Mouse (Mus musculus): ENCODE measurements around the gene Skil. TPM values are rescaled to one million over a fixed set of nuclear protein-coding genes. Genes with fewer than 3 reads are reported as not detected.

Gene Skil
- total and polyA plus RNA-seq, 2 experiments from 2014 or later: 22.7 to 51.3 TPM

DNA sequence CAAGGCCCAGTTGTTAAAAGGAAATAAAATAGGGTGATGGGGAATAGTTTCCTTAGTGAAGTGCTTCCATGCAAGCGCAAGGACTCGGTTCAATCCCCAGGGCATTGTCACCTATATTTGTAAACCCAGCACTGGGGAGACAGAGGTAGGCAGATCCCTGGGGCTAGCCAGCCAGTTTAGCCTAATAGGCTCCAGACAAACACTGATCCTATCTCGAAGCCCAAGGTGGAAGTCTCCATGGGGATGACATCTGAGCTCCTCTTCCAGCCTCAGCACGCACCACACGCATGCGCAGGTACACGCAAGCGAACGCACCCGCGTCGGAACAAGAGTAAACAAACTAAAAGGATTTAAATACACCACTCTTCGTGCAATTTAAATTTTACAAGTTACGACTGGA is 23.1 kb upstream of the Skil start:
- ATAC-seq: no peak
- Histone ChIP-seq H3K4me2 (ENCODE audit: low read depth) (no peak overlapping the region), H3K4me1 (ENCODE audit: insufficient read depth) (no peaks in the 10 kb centered on the region), H3K27ac (ENCODE audit: low read depth, low read length) (no peak overlapping the region), H3K9ac (no peak overlapping the region), H3K36me3 (ENCODE audit: insufficient read depth) (no peaks in the 10 kb centered on the region), H3K9me3 (ENCODE audit: low read length) (no peaks in the 10 kb centered on the region), H3K4me3 (ENCODE audit: low read depth, low read length) (no peak overlapping the region), H3K27me3 (ENCODE audit: insufficient read depth, low read length) (no peaks in the 10 kb centered on the region)
- no peak for TF ChIP-seq CTCF (IDR thresholded peaks at IDR 0.05; ENCODE audit: low read depth)
- DNase-seq: no peak
- 94% methylated on average over 14 of the region's 14 CpGs for WGBS

GRCm38 (mm10) chr3:31075808-31076207 is 19.1 kb upstream of the Skil start:
- Histone ChIP-seq H3K9me3 (ENCODE audit: low read length) (no peaks in the 10 kb centered on the region), H3K27me3 (ENCODE audit: insufficient read depth, low read length) (no peaks in the 10 kb centered on the region), H3K36me3 (ENCODE audit: insufficient read depth) (no peaks in the 10 kb centered on the region), H3K4me2 (ENCODE audit: low read depth) (no peak overlapping the region), H3K4me3 (ENCODE audit: low read depth, low read length) (no peak overlapping the region), H3K4me1 (ENCODE audit: insufficient read depth) (no peaks in the 10 kb centered on the region), H3K27ac (ENCODE audit: low read depth, low read length) (no peak overlapping the region), H3K9ac (no peak overlapping the region)
- DNase-seq (no peak), ATAC-seq (no peak)
- WGBS: 78% methylated on average over 11 of the region's 11 CpGs
- TF ChIP-seq CTCF (IDR thresholded peaks at IDR 0.05; ENCODE audit: low read depth): no peak

DNA sequence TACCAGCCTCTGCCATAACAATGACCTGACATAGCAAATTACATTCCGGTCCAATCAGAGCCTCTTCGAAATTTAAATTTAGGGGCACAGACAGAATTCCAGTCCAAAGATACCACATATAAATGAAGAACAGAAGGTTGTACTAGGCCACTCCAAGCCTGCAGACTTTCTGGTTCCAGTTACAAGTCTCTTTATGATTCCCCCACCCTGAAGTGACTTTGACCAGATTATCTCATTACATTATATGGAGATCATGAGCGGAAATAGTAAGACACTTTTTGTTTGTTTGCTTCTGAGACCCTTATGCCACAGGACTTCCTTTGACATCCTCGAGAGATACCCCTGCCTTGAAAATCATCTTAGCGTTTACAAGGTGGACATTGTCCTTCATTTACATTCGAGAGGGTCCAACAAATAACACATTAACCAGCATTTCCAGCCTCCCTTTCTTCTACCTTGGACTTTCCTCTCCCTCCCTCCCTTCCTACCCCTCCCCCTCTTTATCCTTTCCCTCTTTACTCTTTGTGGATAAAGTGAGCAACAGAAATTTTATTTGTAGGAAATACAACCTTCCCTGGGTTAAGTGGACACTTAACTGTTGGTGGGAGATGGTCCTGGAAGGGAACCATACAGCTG is 17.7 kb upstream of the Skil start:
- Histone ChIP-seq H3K4me1 (ENCODE audit: insufficient read depth) (no peaks in the 10 kb centered on the region), H3K4me3 (ENCODE audit: low read depth, low read length) (no peak overlapping the region), H3K9me3 (ENCODE audit: low read length) (no peaks in the 10 kb centered on the region), H3K9ac (no peak overlapping the region), H3K27ac (ENCODE audit: low read depth, low read length) (no peak overlapping the region), H3K36me3 (ENCODE audit: insufficient read depth) (no peaks in the 10 kb centered on the region), H3K4me2 (ENCODE audit: low read depth) (no peak overlapping the region), H3K27me3 (ENCODE audit: insufficient read depth, low read length) (no peaks in the 10 kb centered on the region)
- ATAC-seq (no peak), DNase-seq (no peak)
- WGBS: 87% methylated on average over 6 of the region's 6 CpGs
- no peak for TF ChIP-seq CTCF (IDR thresholded peaks at IDR 0.05; ENCODE audit: low read depth)

GRCm38 (mm10) chr3:31079450-31079849 is 15.4 kb upstream of the Skil start:
- no peak for ATAC-seq
- H3K9me3 ChIP-seq (ENCODE audit: low read length): no peaks in the 10 kb centered on the region
- no peak overlapping the region for H3K4me3 ChIP-seq (ENCODE audit: low read depth, low read length)
- WGBS: 70% methylated on average over 10 of the region's 10 CpGs
- TF ChIP-seq CTCF (IDR thresholded peaks at IDR 0.05; ENCODE audit: low read depth): no peak
- H3K27me3 ChIP-seq (ENCODE audit: insufficient read depth, low read length): no peaks in the 10 kb centered on the region
- no peak overlapping the region for H3K4me2 ChIP-seq (ENCODE audit: low read depth)
- no peak for DNase-seq
- H3K9ac ChIP-seq: no peak overlapping the region
- H3K27ac ChIP-seq (ENCODE audit: low read depth, low read length): no peak overlapping the region
- no peaks in the 10 kb centered on the region for H3K36me3 ChIP-seq (ENCODE audit: insufficient read depth)
- peaks cover 7% of the 10 kb centered on the region; the same call in 1 of the 2 replicates for H3K4me1 ChIP-seq (ENCODE audit: insufficient read depth)

DNA sequence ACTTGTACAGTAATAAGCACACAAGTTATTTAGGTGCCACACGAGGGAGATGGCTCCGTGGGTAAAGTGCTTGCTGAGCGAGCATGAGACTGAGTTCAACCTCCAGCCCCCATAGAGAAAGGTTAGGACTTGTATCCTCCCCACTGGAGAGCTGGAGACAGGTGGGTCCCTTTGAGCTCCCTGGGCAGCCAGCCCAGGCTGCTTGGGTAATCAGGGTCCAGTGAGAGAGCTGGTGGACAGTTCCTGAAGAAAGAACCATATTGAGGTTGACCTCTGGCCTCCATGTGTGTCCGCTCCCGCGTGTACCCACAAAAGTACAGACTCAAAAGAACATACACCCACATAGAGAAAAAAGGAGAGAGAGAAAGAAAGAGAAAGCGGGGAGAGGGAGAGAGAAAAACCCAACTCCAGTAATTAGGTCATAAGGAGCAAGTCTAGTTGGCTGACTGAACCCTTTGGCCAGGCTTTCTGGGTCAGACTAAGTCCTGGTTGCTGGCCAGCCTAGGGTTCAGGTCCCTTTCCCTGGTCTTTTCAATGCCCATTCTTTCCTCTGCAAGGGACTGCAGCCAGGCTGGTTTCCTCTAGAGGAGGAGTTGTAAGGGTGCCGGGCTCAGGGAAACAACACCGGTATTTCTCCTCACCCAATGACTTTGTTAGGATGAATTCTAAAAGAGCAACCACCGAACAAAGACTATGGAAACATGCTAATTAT is 13.9 kb upstream of the Skil start:
- Histone ChIP-seq H3K36me3 (ENCODE audit: insufficient read depth) (no peaks in the 10 kb centered on the region), H3K4me1 (ENCODE audit: insufficient read depth) (peaks cover 7% of the 10 kb centered on the region; the same call in 1 of the 2 replicates), H3K9me3 (ENCODE audit: low read length) (no peaks in the 10 kb centered on the region), H3K4me3 (ENCODE audit: low read depth, low read length) (no peak overlapping the region), H3K27me3 (ENCODE audit: insufficient read depth, low read length) (no peaks in the 10 kb centered on the region), H3K27ac (ENCODE audit: low read depth, low read length) (no peak overlapping the region), H3K9ac (no peak overlapping the region), H3K4me2 (ENCODE audit: low read depth) (no peak overlapping the region)
- ATAC-seq: no peak
- no peak for TF ChIP-seq CTCF (IDR thresholded peaks at IDR 0.05; ENCODE audit: low read depth)
- DNase-seq: peak; percentile 15
- WGBS: 66% methylated on average over 10 of the region's 10 CpGs

DNA sequence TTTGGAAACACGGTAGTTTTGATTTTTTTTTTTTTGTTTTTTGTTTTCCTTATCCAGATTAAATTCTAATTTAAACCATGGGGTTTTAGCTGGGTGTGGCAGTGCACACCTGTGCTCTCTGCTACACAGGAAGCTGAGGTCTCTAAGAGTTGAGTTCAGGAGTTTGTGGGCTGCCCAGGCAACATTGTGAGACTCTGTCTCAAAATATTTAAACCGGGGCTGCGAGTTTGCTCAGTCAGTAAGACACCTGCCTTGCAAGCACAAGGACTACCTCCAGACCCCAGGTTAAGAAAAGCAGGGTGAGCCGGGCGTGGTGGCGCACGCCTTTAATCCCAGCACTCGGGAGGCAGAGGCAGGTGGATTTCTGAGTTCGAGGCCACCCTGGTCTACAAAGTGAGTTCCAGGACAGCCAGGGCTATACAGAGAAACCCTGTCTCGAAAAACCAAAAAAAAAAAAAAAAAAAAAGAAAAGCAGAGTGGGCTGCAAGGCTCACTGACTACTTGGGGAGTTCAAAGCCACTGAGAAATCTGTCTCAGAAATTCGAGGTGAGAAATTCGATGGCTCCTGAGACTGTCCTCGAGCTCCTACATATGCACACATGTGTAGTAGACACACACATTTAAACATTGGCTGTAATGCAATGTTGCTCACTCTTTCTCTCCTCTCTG is 11.9 kb upstream of the Skil start:
- Histone ChIP-seq H3K9me3 (ENCODE audit: low read length) (no peaks in the 10 kb centered on the region), H3K4me1 (ENCODE audit: insufficient read depth) (peaks cover 7% of the 10 kb centered on the region; the same call in 1 of the 2 replicates), H3K9ac (no peak overlapping the region), H3K27me3 (ENCODE audit: insufficient read depth, low read length) (no peaks in the 10 kb centered on the region), H3K4me2 (ENCODE audit: low read depth) (no peak overlapping the region), H3K27ac (ENCODE audit: low read depth, low read length) (no peak overlapping the region), H3K4me3 (ENCODE audit: low read depth, low read length) (no peak overlapping the region), H3K36me3 (ENCODE audit: insufficient read depth) (no peaks in the 10 kb centered on the region)
- TF ChIP-seq CTCF (IDR thresholded peaks at IDR 0.05; ENCODE audit: low read depth): no peak
- no peak for ATAC-seq
- WGBS: 87% methylated on average over 12 of the region's 13 CpGs
- DNase-seq: no peak
